Mouse (Mus musculus): ENCODE results near the gene Gm9639.
A peak's percentile ranks its signal among the peaks of the same experiment; 100 is the strongest.
"Not testable (repeated sequence)": the region's sequence is repeated elsewhere in the genome, so short reads cannot be mapped to it uniquely, and the experiment has no call there.

Gene Gm9639

DNA sequence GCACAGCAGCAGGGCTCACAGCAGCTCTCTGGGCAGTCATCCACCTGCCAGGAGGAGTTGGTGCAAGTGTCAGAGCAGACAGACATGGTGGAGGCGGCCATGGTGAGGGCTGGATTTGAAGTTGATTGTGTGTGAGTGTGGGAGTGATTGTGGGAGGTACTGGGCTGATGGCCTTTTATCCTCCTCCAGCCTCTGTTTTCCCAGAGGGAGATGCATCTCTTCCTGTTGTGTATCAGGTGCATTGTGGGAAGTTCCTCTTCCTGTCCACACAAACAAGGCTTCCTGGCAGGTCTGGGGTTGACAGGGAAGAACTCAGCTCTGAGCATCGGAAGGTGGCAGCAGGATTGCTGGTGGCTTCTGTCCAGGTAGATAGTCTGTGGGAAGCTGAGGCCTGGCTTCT lies at the start of gene Gm9639:
Gene Gm9639, minus strand, starts transcription at position 101 of the 400 bp plus-strand sequence.
- DNase-seq (ENCODE audit: low spot score): peak; percentile 1

DNA sequence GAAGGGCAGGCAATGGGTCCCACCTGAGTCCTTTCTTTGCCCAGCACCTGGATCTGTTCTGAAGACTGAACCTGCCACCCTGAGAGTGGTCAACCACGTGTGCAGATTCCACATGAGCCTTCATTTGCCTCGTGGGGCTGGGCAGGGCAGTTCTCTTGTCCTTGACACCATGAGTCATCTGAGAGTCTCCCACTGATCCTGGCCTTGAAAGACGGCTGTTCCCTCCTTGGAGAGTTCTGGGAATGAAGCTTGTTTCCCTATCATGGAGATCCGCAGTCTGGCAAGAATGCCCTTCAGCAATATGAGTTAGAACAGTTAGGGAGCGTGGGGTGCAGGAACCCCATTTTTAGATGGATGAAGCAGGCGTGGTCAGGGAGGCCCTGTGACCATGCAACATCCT lies 44.1 kb upstream of the Gm9639 start:
- DNase-seq (ENCODE audit: low spot score): no peak

DNA sequence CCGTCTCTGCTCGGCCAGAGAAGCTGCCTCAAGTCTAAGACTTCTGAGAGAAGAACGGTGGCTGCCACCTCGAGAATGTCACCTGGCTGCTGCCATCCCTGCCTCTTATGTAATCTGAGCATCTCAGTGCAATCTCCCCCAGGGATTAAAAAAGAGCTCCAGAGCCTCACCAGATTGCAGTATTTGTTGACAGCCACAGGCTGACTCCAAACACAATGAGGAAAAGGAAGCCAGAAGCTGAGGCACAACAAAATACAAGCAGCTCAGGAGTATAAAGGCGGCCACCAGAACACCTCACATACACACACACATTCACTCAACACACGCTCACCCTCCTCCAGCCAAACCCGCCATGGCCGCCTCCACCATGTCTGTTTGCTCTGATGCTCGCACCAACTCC lies 40.8 kb upstream of the Gm9639 start, which contains the start of gene Krtap10-10:
Gene Krtap10-10, plus strand, starts transcription at position 301 of the 400 bp plus-strand sequence.
- DNase-seq (ENCODE audit: low spot score): no peak

DNA sequence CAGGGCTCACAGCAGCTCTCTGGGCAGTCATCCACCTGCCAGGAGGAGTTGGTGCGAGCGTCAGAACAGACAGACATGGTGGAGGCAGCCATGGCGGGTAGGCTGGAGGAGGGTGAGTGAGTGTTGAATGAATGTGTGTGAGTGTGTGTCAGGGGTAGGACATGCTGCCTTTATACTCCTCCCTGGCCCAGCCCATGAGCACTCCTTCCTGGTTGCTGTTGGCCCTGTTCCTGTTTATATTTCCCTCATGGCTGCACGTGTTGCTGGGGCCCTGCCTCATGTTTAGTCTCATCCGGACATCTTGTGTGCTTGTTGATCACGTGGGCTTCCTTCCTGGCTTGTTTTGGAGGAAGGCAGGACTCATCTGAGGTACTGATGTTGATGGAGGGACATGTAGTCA lies 32.1 kb upstream of the Gm9639 start, which contains the start of gene Krtap10-4:
Gene Krtap10-4, minus strand, starts transcription at position 145 of the 400 bp plus-strand sequence.
- no peak for DNase-seq (ENCODE audit: low spot score)

DNA sequence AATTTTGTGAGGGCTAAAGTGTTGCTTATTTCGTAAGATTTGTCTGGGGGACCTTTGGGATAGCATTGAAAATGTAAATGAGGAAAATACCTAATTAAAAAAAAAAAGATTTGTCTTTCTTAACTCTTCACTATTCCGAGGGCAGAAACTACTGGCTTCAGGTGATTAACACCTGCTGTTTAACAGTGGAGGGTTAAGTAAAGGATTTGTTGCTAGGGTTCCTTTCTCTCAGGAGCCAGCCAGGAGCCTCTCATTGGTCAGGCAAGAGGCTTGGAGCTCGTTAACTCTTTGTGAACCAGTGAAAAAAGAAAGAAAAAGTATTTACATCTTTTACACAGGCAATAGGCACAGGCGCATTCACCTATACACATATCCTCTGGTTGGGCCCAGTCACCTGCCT lies 24.3 kb upstream of the Gm9639 start:
- DNase-seq (ENCODE audit: low spot score): no peak

DNA sequence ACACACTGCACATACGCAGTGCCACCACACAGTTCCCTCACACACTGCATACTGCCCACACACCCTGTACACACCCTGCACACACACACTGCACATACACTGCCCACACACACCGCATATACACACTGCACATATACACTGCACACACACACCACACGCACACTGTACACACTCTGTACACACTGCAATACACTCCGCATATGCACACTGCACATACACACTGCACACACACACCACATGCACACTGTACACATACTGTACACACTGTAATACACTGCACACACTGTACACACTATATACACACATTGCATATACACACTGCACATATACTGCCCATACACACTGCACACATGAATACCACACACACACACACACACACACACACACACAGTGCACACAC lies 23.6 kb upstream of the Gm9639 start:
- DNase-seq (ENCODE audit: low spot score): no peak

DNA sequence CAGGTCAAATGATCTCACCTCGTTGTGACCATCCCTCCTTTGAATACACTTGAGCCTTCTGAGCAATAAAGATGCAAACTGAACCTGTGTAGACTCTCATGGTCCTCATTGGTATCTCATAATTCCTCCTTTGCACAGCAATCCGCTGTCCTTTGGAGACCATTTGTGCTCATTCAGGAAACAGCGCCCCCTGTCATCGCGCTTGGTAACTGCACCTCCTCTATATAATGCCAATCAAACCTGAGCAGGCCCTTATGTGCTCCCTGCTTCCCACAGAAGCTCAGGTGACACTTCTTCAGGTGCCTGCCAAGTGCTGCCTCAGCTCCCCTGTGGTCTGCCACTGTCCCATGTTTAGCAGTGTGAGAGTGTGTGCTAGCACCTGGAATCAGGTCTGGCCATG lies 20.6 kb upstream of the Gm9639 start:
- no peak for DNase-seq (ENCODE audit: low spot score)

DNA sequence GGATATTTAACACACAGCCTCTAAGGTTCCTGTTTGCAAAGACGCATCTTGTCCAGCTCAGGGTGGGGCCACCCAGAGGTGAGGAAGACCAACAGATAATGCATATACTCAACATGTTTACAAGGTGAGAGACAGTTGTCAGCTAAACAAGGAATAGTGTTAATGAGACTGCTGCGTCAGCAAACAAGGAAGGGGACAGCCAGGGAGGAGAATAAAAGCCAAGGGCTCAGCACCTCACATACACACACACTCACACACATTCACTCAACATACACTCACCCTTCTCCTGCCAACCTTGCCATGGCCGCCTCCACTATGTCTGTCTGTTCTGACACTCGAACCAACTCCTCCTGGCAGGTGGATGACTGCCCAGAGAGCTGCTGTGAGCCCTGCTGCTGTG lies 19.5 kb upstream of the Gm9639 start, which contains the start of gene Gm2696:
Gene Gm2696, plus strand, starts transcription at position 301 of the 400 bp plus-strand sequence.
- no peak for DNase-seq (ENCODE audit: low spot score)

DNA sequence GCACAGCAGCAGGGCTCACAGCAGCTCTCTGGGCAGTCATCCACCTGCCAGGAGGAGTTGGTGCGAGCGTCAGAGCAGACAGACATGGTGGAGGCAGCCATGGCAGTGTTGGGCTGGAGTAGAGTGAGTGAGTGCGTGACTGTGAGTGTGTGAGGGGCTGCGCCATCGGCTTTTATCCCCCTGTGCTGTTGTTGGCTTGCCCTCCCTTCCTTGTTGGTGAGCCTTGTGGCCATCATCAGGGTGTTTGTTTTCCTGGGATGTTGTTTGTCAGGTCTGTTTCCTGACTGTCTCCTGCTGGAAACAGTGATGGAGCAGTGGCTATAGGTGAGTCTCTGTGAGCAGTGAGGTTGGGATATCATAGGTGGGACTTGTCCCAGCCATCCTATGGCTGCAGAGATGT lies 16.9 kb upstream of the Gm9639 start, which contains the start of gene Gm9507:
Gene Gm9507, minus strand, starts transcription at position 101 of the 400 bp plus-strand sequence.
- no peak for DNase-seq (ENCODE audit: low spot score)

DNA sequence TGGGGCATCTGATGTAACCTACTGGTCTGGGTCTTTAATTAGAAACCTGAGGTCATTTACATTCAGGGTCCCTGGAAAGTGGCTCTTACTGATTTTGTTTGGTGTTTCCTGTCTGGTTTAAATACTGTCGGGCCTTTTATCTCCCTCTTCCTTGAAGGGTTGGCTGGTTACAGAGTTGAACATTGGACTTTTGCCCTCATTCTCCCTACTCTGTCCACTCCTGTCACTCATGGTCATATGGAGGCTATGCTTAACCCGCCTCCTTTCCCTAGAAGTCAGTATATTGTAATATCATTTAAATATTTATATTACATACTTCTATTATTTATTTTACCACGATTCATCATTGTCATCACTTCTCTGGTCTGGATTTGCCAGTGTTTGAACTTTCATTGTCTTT lies 9.2 kb upstream of the Gm9639 start:
- DNase-seq (ENCODE audit: low spot score): peak; percentile 0

DNA sequence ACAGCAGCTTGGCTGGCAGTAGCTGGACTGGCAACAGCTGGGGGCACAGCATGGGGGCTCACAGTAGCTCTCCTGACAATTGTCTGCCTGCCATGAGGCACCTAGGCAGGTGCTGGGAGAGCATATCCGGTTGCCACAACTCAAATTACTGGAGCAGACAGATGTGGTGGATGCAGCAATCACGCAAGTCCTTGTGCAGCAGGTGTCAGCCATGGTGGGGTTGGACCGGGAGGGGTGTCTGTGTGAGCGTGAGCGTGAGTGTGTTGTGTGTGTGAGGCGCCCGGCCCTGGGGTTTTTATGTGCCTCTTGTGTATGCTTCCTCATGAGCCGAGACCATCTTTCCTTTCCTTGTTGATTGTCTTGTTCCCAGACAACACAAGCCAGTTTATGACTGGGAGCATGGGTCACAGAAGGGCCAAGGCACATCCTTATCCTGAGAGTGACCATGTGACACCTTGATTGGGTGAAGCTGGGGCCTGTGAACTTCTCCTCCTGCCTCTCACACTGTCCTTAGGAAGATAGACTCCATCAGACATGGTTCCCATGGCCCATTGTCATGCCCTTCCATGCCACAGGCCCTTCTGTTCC lies 4.1 kb upstream of the Gm9639 start, which contains the start of gene Gm19668:
Gene Gm19668, minus strand, starts transcription at position 213 of the 588 bp plus-strand sequence.
- DNase-seq (ENCODE audit: low spot score): peak; percentile 16

DNA sequence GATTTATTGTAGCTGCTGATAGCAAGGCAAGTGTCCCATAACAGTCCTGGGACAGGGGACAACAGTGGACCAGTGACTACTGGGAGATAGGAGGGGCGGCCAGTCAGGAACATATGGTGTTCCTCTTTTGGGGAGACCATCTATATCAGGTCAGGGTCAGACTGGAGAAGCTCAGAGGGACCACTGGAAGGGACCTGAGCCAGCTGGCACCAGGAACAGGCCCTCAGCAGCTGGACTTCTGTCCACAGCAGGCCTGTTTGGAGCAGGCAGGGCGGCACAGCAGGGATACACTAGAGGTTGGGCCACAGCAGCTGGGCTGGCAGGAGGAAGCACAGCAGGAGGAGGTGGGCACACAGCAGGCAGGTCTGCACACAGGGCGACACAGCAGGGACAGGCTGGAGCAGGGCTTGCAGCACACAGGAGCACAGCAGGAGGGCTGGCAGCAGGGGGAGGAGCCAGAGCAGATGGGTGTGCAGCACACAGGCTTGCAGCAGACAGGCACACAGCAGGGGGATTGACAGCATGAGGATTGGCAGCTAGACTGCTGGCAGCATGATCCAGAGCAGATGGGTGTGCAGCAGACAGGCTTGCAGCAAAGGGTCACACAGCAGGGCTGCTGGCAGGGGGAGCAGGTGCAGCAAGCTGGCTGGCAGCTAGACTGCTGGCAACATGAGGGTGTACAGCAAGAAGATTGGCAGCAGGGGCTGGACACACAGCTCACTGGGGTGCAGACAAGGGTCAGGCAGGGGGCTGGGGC lies 3.5 kb upstream of the Gm9639 start:
- DNase-seq (ENCODE audit: low spot score): peak; percentile 18

DNA sequence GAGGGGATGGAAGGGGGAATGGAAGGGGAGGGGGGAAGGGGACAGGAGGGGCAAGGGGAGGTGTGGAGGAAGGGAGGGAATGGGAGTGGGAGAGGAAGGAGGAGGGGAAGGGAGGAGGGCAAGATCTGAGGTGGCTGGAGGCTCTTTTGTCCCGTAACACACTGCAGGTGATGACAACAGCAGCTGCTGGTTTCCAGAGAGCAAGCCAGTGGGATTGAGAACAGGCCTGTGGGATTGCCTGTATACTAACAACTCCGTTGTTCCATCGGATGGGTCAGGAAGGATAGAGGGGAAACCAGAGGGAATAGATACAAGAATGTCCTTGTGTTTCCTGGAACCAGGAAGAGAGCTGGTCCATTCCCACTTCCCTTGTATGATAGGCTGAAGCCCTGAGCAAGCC lies 2.8 kb upstream of the Gm9639 start:
- peak; percentile 11 for DNase-seq (ENCODE audit: low spot score)

DNA sequence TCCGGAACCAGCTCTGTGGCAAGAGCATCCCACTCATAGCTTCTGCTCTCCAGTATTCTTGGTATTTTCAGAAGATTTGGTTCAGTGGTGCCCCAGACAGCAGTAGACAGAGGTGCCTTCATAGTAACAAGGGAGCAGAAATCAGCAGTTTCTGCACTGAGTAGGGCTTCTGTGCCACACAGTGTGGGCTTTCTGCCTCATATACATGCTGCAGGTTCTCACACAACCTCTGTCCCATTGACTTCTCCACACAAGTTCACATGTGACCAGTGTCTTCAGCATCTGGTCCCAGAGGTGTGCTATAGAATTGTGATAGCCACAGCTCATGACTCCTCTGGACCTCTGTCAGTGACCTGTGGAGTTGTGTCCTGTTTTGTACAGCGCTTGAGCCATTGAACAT lies 6.3 kb downstream of the Gm9639 start:
- DNase-seq (ENCODE audit: low spot score): no peak

DNA sequence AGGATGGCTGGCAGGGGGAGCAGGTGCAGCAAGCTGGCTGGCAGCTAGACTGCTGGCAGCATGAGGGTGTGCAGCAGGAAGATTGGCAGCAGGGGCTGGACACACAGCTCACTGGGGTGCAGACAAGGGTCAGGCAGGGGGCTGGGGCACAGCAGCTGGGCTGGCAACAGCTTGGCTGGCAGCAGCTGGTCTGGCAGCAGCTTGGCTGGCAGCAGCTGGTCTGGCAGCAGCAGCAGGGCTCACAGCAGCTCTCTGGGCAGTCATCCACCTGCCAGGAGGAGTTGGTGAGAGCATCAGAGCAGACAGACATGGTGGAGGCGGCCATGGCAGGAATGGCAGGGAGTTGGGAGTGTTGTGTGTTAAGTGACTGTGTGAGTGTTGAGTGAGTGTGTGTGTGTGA lies 7.0 kb downstream of the Gm9639 start, which contains the start of gene Gm7137:
Gene Gm7137, minus strand, starts transcription at position 325 of the 400 bp plus-strand sequence.
- not testable (repeated sequence) for DNase-seq (ENCODE audit: low spot score)

DNA sequence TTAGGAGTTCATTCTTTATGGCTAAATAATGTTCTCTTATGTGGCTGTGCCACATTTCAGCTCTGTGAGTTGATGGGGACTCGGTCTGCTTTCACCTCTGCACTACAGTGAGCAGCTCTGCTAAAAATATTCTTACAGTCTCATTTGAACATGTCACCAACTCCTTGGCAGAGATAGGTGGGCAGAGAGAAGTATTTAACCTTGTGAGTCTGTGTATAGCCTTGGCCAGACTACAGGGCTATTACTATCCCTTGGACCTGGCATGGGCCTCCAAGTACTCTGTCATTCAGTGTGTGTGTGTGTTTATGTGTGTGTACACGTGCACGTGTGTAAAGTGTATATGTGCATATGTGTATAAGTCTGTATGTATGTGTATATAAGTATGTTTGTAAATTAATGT lies 11.5 kb downstream of the Gm9639 start:
- DNase-seq (ENCODE audit: low spot score): not testable (repeated sequence)

DNA sequence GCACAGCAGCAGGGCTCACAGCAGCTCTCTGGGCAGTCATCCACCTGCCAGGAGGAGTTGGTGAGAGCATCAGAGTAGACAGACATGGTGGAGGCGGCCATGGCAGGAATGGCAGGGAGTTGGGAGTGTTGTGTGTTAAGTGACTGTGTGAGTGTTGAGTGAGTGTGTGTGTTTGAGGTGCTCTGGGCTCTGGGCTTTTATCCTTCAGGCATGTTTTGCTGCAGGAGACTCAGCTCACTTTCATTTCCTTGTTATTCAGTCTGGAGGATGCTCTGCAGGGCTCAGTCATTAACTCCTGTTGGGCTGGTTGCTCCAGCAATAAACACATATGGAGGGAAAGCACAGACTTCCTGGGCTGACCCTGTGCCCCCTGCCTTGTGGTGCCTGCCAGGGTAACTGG lies 12.4 kb downstream of the Gm9639 start, which contains the start of gene Gm3250:
Gene Gm3250, minus strand, starts transcription at position 101 of the 400 bp plus-strand sequence.
- not testable (repeated sequence) for DNase-seq (ENCODE audit: low spot score)

DNA sequence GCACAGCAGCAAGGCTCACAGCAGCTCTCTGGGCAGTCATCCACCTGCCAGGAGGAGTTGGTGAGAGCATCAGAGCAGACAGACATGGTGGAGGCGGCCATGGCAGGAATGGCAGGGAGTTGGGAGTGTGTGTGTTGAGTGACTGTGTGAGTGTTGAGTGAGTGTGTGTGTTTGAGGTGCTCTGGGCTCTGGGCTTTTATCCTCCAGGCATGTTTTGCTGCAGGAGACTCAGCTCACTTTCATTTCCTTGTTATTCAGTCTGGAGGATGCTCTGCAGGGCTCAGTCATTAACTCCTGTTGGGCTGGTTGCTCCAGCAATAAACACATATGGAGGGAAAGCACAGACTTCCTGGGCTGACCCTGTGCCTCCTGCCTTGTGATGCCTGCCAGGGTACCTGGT lies 18.0 kb downstream of the Gm9639 start, which contains the start of gene Gm7138:
Gene Gm7138, minus strand, starts transcription at position 101 of the 400 bp plus-strand sequence.
- DNase-seq (ENCODE audit: low spot score): not testable (repeated sequence)

DNA sequence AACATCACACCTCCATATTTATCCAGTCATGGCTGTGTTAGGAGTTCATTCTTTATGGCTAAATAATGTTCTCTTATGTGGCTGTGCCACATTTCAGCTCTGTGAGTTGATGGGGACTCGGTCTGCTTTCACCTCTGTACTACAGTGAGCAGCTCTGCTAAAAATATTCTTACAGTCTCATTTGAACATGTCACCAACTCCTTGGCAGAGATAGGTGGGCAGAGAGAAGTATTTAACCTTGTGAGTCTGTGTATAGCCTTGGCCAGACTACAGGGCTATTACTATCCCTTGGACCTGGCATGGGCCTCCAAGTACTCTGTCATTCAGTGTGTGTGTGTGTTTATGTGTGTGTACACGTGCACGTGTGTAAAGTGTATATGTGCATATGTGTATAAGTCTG lies 22.7 kb downstream of the Gm9639 start:
- not testable (repeated sequence) for DNase-seq (ENCODE audit: low spot score)

DNA sequence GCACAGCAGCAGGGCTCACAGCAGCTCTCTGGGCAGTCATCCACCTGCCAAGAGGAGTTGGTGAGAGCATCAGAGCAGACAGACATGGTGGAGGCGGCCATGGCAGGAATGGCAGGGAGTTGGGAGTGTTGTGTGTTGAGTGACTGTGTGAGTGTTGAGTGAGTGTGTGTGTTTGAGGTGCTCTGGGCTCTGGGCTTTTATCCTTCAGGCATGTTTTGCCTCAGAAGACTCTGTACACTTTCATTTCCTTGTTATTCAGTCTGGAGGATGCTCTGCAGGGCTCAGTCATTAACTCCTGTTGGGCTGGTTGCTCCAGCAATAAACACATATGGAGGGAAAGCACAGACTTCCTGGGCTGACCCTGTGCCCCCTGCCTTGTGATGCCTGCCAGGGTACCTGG lies 23.7 kb downstream of the Gm9639 start, which contains the start of gene Gm3238:
Gene Gm3238, minus strand, starts transcription at position 101 of the 400 bp plus-strand sequence.
- DNase-seq (ENCODE audit: low spot score): not testable (repeated sequence)

DNA sequence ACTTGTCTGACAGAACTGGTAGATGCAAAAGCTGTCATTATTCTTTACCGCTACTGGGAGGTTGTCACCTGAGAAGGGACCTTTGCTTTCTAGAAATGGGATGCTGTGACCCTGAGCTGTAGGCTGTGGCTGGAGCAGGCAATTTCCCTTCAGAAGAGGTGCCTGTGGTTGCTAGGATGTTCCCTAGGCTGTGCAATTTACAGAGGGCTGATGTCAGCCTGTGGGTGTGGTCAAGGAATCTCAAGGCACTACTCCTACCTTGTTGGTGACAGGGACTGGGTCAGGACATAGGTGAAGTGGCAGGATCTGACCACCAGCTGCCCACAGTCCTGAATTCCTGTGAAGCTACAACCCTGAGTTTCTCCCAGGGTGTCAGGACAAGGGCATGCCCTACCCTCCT lies 25.1 kb downstream of the Gm9639 start:
- no peak for DNase-seq (ENCODE audit: low spot score)

DNA sequence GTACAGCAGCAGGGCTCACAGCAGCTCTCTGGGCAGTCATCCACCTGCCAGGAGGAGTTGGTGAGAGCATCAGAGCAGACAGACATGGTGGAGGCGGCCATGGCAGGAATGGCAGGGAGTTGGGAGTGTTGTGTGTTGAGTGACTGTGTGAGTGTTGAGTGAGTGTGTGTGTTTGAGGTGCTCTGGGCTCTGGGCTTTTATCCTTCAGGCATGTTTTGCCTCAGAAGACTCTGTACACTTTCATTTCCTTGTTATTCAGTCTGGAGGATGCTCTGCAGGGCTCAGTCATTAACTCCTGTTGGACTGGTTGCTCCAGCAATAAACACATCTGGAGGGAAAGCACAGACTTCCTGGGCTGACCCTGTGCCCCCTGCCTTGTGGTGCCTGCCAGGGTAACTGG lies 35.3 kb downstream of the Gm9639 start, which contains the start of gene Gm3233:
Gene Gm3233, minus strand, starts transcription at position 101 of the 400 bp plus-strand sequence.
- DNase-seq (ENCODE audit: low spot score): not testable (repeated sequence)

DNA sequence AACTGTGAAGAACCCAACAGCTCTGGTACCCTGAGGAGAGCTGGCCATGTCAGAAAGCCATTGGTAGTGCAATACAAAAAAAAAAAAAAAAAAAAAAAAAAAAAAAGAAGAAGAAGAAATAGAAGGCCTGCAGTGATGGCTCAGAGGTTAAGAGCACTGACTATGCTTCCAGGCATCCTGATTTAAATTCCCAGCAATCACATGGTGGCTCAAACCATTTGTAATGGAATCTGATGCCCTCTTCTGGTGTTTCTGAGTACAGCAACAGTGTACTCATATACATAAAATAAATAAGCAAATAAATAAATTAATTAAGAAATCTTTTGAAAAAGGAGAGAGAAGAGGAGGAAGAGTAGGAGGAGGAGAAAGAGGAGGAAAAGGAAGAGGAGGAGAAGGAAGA lies 41.4 kb downstream of the Gm9639 start:
- DNase-seq (ENCODE audit: low spot score): no peak
